ENCODE assay signal across 11 mouse cellular contexts in the genomic region with DNA sequence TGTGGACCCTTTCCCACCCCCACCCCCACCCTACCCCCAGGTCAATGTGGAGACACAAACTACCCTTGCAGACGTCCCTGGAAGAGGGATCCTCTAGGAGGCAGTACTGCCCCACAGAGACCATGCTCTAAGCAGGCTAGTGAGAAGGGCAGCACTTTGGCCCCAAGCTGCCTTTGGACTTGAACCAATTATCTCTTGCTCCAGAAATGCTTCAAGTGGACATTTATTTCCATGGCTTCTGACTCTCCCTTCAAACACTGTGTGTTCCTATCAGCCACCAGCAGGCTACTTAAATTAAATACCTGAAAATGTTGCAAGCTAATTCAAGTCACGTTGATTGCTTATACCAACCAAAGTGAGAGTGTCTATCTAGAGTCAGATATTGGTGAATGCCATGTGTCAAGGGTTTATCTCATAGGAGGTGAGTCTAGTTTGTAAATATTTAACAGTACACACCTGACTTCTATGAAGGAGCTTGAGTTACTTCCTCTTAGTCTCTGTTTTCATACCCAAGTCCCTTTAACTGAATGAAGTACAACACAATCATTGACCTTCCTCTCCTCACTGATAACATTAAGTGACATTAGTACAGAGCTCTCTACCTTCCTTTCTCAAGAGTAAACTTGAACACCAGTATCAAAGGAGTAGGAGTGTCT.
A peak's percentile ranks its signal among the peaks of the same experiment; 100 is the strongest.
DNase-seq lines count a peak whose midpoint lies in the region; ATAC-seq and TF ChIP-seq lines count a peak whose summit lies in the region.
"Had no signal": no experiment of that assay in that cellular context is flagged by ENCODE, and none has a peak within 500 bp of the region (broad histone marks: within the 10 kb centered on the region; RNA-seq: fewer than 3 reads in every experiment).

No protein-coding gene starts in this region.

- peak; percentile 63 for TF ChIP-seq CTCF in layer of hippocampus, adult 2 months (conservative IDR thresholded peaks at IDR 0.05)

- DNase-seq in adrenal gland, postnatal 10 days, result peak; percentile 30
- DNase-seq in adrenal gland, adult 18-20 months (ENCODE audit: low spot score in 2 of 2), result no peak
- DNase-seq in layer of hippocampus, adult 2 months (ENCODE audit: low spot score in 2 of 2), result no peak
- no peak for DNase-seq in layer of hippocampus, adult 18-20 months (ENCODE audit: low spot score in 2 of 2)
- DNase-seq in cerebellum, postnatal 14 days, result peak; percentile 45 to 53
- DNase-seq in lung, postnatal 25 days (ENCODE audit: low spot score), result peak; percentile 57
- no peak for DNase-seq in left cerebral cortex, postnatal 25 days (ENCODE audit: low spot score in 2 of 2)
- DNase-seq: B cell, adult 2 months; right cerebral cortex, postnatal 25 days had no signal

- H3K4me3 ChIP-seq in layer of hippocampus, adult 2 months, result no peak overlapping the region
- H3K4me3 ChIP-seq: midbrain, embryonic 12.5 days had no signal

- no peak for ATAC-seq in erythroid progenitor cell, adult 5-6 weeks (replicated peaks; ENCODE audit: low FRiP score, poor library complexity, severe bottlenecking)

- no peak overlapping the region for H3K27ac ChIP-seq in layer of hippocampus, adult 2 months
- H3K27ac ChIP-seq: midbrain, embryonic 12.5 days had no signal

- intact Hi-C loops in left cerebral cortex, postnatal 25 days (cut with DNase I), result loop anchor here (2.0 kb wide), 1 partner anchor 431 kb away; no protein-coding TSS in a partner anchor

Comparison
In these comparisons a context has a peak if more than half of its experiments do, and no peak if none do; other contexts are left out.
1. DNase-seq: peak in adrenal gland, postnatal 10 days (single experiment), cerebellum, postnatal 14 days (2 of 2) and lung, postnatal 25 days (single experiment); none in adrenal gland, adult 18-20 months (0 of 2), layer of hippocampus, adult 2 months (0 of 2), layer of hippocampus, adult 18-20 months (0 of 2) and left cerebral cortex, postnatal 25 days (0 of 2).